Mouse (Mus musculus) MEL (cell line): ENCODE results near the gene Gabrp.

Experiments
- CTCF ChIP-seq, 3 experiments: IDR thresholded peaks in 2 of 3; conservative IDR thresholded peaks in 1 of 3; 2 replicates each; pipeline ENCODE4 v1.5.1; 2011 to 2012; ENCODE audit warnings: low read length in 3 of 3, low read depth in 2 of 3, mild to moderate bottlenecking in 2 of 3, improper control_type of control experiment in 1 of 3, inconsistent platforms in 1 of 3, mixed read lengths in 1 of 3, moderate library complexity in 1 of 3; ENCODE audit not compliant: control insufficient read depth in 1 of 3, insufficient read depth in 1 of 3, poor library complexity in 1 of 3, severe bottlenecking in 1 of 3
- E2F4 ChIP-seq: IDR thresholded peaks from 2 replicates; pipeline ENCODE4 v1.6.1; 2011; ENCODE audit warnings: low read depth, low read length, improper control_type of control experiment, borderline replicate concordance
- MAX ChIP-seq: IDR thresholded peaks from 2 replicates; pipeline ENCODE4 v1.6.1; 2011; ENCODE audit warnings: low read length, improper control_type of control experiment
- MYC ChIP-seq: IDR thresholded peaks from 2 replicates; pipeline ENCODE4 v1.6.1; 2011; ENCODE audit warnings: low read depth, mild to moderate bottlenecking, low read length, improper control_type of control experiment, moderate library complexity
- POLR2A ChIP-seq, 2 experiments: IDR thresholded peaks; 2 replicates each; pipeline ENCODE4 v1.6.1; 2011 to 2012; ENCODE audit warnings: low read length in 2 of 2, mild to moderate bottlenecking in 2 of 2, control low read depth in 1 of 2, improper control_type of control experiment in 1 of 2, low read depth in 1 of 2, moderate library complexity in 1 of 2; ENCODE audit not compliant: control insufficient read depth in 1 of 2, insufficient read depth in 1 of 2, poor library complexity in 1 of 2
- SMC3 ChIP-seq: IDR thresholded peaks from 2 replicates; pipeline ENCODE4 v1.6.1; 2011; ENCODE audit warnings: low read depth, low read length, improper control_type of control experiment
- TCF12 ChIP-seq: IDR thresholded peaks from 2 replicates; pipeline ENCODE4 v1.6.1; 2014; ENCODE audit warnings: low read depth, mild to moderate bottlenecking, inconsistent platforms, low read length, improper control_type of control experiment, moderate library complexity

DNA sequence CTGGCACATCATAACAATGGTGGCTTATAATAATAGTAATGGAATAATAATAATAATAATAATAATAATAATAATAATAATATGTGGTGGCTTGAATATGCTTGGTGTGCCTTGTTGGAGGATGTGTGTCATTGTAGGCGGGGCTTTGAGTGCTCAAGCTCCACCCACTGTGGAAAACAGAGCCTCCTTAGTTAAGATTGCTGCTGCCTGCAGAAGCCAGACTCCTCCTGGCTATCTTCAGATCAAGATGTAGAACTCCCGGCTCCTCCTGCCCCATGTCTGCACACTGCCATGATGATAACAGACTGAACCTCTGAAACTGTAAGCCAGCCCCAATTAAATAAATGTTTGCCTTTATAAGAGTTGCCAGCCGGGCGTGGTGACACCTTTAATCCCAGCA is 44.2 kb downstream of the Gabrp start:
- TF ChIP-seq MAX (no peak), CTCF (IDR thresholded peaks at IDR 0.05 in 2 of 3, conservative IDR thresholded peaks at IDR 0.05 in 1 of 3; ENCODE audit: control insufficient read depth in 1 of 3, insufficient read depth in 1 of 3, low read depth in 2 of 3, low read length in 3 of 3, poor library complexity in 1 of 3, severe bottlenecking in 1 of 3) (no peak), E2F4 (no peak), MYC (no peak), POLR2A (IDR thresholded peaks at IDR 0.05; ENCODE audit: control insufficient read depth in 1 of 2, insufficient read depth in 1 of 2, low read depth in 1 of 2, low read length in 2 of 2, poor library complexity in 1 of 2) (no peak), SMC3 (no peak), TCF12 (no peak)
